In the genomic region with DNA sequence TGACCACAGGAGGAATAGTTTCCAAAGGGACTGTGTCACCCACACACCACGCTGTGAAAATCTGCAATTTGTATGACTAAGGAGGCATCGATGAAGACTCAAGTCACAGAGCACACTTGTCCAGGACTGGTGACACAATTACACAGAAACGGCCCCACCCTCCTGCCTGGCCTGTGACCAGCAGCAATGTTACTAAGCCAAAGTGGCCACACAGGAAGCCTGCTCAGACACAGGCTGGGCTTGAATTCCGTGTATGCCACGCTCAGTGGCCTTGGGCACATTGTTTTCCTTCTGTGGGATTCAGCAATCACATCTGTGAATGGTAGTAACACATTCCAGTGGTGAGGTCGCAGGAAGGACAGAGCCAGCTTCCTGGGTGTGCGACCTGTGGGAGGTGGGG, we compare ENCODE assay signal across 9 mouse cellular contexts.
DNase-seq lines count a peak whose midpoint lies in the region; ATAC-seq and TF ChIP-seq lines count a peak whose summit lies in the region.
"Had no signal": no experiment of that assay in that cellular context is flagged by ENCODE, and none has a peak within 500 bp of the region (broad histone marks: within the 10 kb centered on the region; RNA-seq: fewer than 3 reads in every experiment).

No protein-coding gene starts in this region.

- no peak for TF ChIP-seq CTCF in Patski (IDR thresholded peaks at IDR 0.05)
- TF ChIP-seq CTCF in lung, postnatal 0 days (IDR thresholded peaks at IDR 0.05), result no peak

- peak; percentile 22 for DNase-seq in gastrocnemius, postnatal 10 days
- no peak for DNase-seq in gastrocnemius, postnatal 4 days (ENCODE audit: low spot score in 2 of 2)
- DNase-seq in Patski (ENCODE audit: low read depth, low spot score), result no peak
- DNase-seq in lung, postnatal 0 days (ENCODE audit: low spot score), result peak; percentile 84
- no peak for DNase-seq in retina, postnatal 1 day
- DNase-seq in embryo, embryonic 10.5 days (ENCODE audit: low spot score), result no peak
- DNase-seq in thymus, postnatal 36 days, result no peak

- in situ Hi-C loops in Patski (cut with MboI; ENCODE audit: low pct_unique_long_range_greater_than_20kb), result loop anchor here (5.0 kb wide), 1 partner anchor 38 kb away; no protein-coding TSS in a partner anchor

- peak; percentile 84 for ATAC-seq in Patski
- ATAC-seq in heart, embryonic 16.5 days (replicated peaks; ENCODE audit: extremely low read depth, insufficient read depth, low FRiP score), result no peak; the same call in 1 of the 2 replicates
- peak; percentile 75 for ATAC-seq in lung, postnatal 0 days

- H3K4me3 ChIP-seq in heart, embryonic 16.5 days (ENCODE audit: low read length), result no peak overlapping the region
- H3K4me3 ChIP-seq in lung, postnatal 0 days (ENCODE audit: low read depth, low read length), result no peak overlapping the region

- H3K36me3 ChIP-seq in heart, embryonic 16.5 days (ENCODE audit: control insufficient read depth, insufficient read depth), result no peaks in the 10 kb centered on the region
- no peaks in the 10 kb centered on the region for H3K36me3 ChIP-seq in lung, postnatal 0 days (ENCODE audit: insufficient read depth, low read length)

- peak; percentile 62 for TF ChIP-seq EP300 in lung, postnatal 0 days (IDR thresholded peaks at IDR 0.05)

- no peak overlapping the region for H3K4me2 ChIP-seq in heart, embryonic 16.5 days (ENCODE audit: low read depth, low read length)
- no peak overlapping the region for H3K4me2 ChIP-seq in lung, postnatal 0 days (replicated peaks; ENCODE audit: low read depth, low read length)

- H3K9me3 ChIP-seq in heart, embryonic 16.5 days (replicated peaks; ENCODE audit: control insufficient read depth, low read length), result no peaks in the 10 kb centered on the region
- H3K9me3 ChIP-seq in lung, postnatal 0 days (ENCODE audit: low read length), result no peaks in the 10 kb centered on the region

- peaks cover 49% of the 10 kb centered on the region for H3K4me1 ChIP-seq in heart, embryonic 16.5 days (ENCODE audit: control insufficient read depth, insufficient read depth, low read length)
- H3K4me1 ChIP-seq in lung, postnatal 0 days (ENCODE audit: insufficient read depth, low read depth, low read length), result peaks cover 41% of the 10 kb centered on the region; the same call in 1 of the 2 replicates

- H3K27me3 ChIP-seq in Patski, result no peaks in the 10 kb centered on the region
- no peaks in the 10 kb centered on the region for H3K27me3 ChIP-seq in heart, embryonic 16.5 days (ENCODE audit: control insufficient read depth, insufficient read depth, low read length)
- no peaks in the 10 kb centered on the region for H3K27me3 ChIP-seq in lung, postnatal 0 days (replicated peaks; ENCODE audit: insufficient read depth, low read length)

- 0 out of 2 replicates have a peak overlapping the region, but pooled peaks have one; percentile 3 for H3K9ac ChIP-seq in heart, embryonic 16.5 days (ENCODE audit: low read length)
- no peak overlapping the region for H3K9ac ChIP-seq in lung, postnatal 0 days (replicated peaks; ENCODE audit: low read depth)
- H3K9ac ChIP-seq: liver, embryonic 14.5 days had no signal

- CTCF ChIA-PET in Patski (lab: Charles Lee), result no interaction called here

- peak overlapping the region; percentile 64 for H3K27ac ChIP-seq in heart, embryonic 16.5 days (ENCODE audit: low read length)
- H3K27ac ChIP-seq in lung, postnatal 0 days (ENCODE audit: low read length), result peak overlapping the region; percentile 16
- H3K27ac ChIP-seq: liver, embryonic 14.5 days had no signal

- POLR2A ChIA-PET in Patski (lab: Charles Lee), result no interaction called here

- 38% methylated on average over 7 of the region's 7 CpGs for WGBS in heart, embryonic 16.5 days
- WGBS in lung, postnatal 0 days, result 22% methylated on average over 7 of the region's 7 CpGs

Comparison
In these comparisons a context has a peak if more than half of its experiments do, and no peak if none do; other contexts are left out.
1. DNase-seq: peak in gastrocnemius, postnatal 10 days (single experiment) and lung, postnatal 0 days (single experiment); none in gastrocnemius, postnatal 4 days (0 of 2), Patski (single experiment), retina, postnatal 1 day (single experiment), embryo, embryonic 10.5 days (single experiment) and thymus, postnatal 36 days (0 of 2).